Mouse (Mus musculus) cerebellum, adult 9-10 months (tissue): ENCODE results near the gene Wdr43.

Experiments
- DNase-seq: peaks from one replicate; pipeline ENCODE4 v3.0.0; 2022

Wdr43 gene

GRCm38 (mm10) chr17:71705550-71706480 lies 90.1 kb downstream of the Wdr43 start:
- no peak for DNase-seq

DNA sequence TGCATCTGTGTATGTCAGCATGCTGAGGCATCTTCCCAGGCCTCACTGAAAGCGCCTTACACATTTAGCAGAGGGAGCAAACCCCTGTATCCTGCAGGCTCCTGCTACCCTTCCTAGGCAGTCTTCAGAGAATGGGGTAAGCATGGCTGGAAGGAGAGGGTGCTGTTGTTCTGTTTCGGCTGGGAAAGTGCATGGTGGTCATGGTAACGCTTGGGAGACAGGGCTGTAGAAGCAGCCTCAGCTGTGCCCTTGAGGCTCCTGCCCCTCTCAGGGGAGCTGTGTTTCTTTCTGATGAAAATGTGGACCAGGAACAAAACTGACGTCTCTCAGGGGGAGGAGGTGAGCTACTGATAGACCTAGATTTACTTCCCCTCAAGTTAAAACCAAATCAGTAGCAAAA lies 92.0 kb downstream of the Wdr43 start:
- DNase-seq = no peak
